Mouse (Mus musculus): ENCODE data around the gene Pex11g.

DNA sequence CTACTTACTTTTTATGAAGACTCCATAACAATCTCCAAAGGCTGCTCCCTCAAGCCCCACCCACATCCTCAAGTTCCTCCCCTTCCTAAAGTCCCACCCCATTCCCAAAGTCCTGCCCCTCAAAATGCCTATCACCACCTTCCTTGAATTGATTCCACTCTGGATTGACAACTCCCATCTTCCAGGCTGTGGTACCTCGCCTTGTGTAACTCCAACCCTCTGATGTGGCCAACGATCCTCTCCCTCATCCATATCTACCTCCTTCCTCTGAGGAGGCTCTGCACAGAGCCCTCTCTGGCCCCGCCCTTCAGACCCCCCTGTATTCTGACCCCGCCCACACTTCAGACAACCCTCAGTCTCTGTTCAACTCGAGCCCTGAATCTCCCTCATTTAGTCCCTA lies 17.7 kb upstream of the Pex11g start:
- no peak for TF ChIP-seq HCFC1 (IDR thresholded peaks at IDR 0.05; ENCODE audit: borderline replicate concordance, insufficient read depth, low read length)
- no peak for TF ChIP-seq CHD2 (IDR thresholded peaks at IDR 0.05; ENCODE audit: low read depth, low read length)
- no peak for TF ChIP-seq ZNF384 (IDR thresholded peaks at IDR 0.05; ENCODE audit: low read depth, low read length)

Data from ES-E14 (cell line).